Mouse (Mus musculus): ENCODE measurements around the gene Rsbn1l. TPM values are rescaled to one million over a fixed set of nuclear protein-coding genes. Genes with fewer than 3 reads are reported as not detected.

Rsbn1l gene
- polyA plus RNA-seq, 2 experiments = 5.9 to 8.0 TPM

GRCm38 (mm10) chr5:20942523-20942922 lies 13.7 kb downstream of the Rsbn1l start:
- Histone ChIP-seq H3K9me3 (ENCODE audit: control insufficient read depth, low read length) (no peaks in the 10 kb centered on the region), H3K4me2 (replicated peaks; ENCODE audit: low read depth, low read length, severe bottlenecking) (no peak overlapping the region), H3K9ac (ENCODE audit: low read depth, low read length, severe bottlenecking) (no peak overlapping the region), H3K36me3 (ENCODE audit: control insufficient read depth, insufficient read depth, low read length) (no peaks in the 10 kb centered on the region), H3K27ac (replicated peaks; ENCODE audit: low read depth, low read length) (no peak overlapping the region), H3K4me1 (ENCODE audit: control insufficient read depth, insufficient read depth, low read length) (no peaks in the 10 kb centered on the region), H3K4me3 (replicated peaks; ENCODE audit: low read length) (no peak overlapping the region), H3K27me3 (ENCODE audit: control insufficient read depth, insufficient read depth, low read length) (no peaks in the 10 kb centered on the region)
- DNase-seq (ENCODE audit: low spot score) = no peak
- no peak for ATAC-seq (ENCODE audit: low FRiP score, low read depth)
- no peak for TF ChIP-seq POLR2A (IDR thresholded peaks at IDR 0.05; ENCODE audit: borderline replicate concordance, extremely low read depth, insufficient read depth, insufficient read length)
- 92% methylated on average over 3 of the region's 3 CpGs for WGBS

- H3K4me1 ChIP-seq (ENCODE audit: control insufficient read depth, insufficient read depth, low read length) = no peaks in the 10 kb centered on the region
- no peak overlapping the region for H3K4me3 ChIP-seq (replicated peaks; ENCODE audit: low read length)
- ATAC-seq (ENCODE audit: low FRiP score, low read depth) (no peak), DNase-seq (ENCODE audit: low spot score) (peak; percentile 29)
- no peaks in the 10 kb centered on the region for H3K36me3 ChIP-seq (ENCODE audit: control insufficient read depth, insufficient read depth, low read length)
- 42% methylated on average over 5 of the region's 5 CpGs for WGBS
- H3K9me3 ChIP-seq (ENCODE audit: control insufficient read depth, low read length) = no peaks in the 10 kb centered on the region
- no peak for TF ChIP-seq POLR2A (IDR thresholded peaks at IDR 0.05; ENCODE audit: borderline replicate concordance, extremely low read depth, insufficient read depth, insufficient read length)
- no peak overlapping the region for H3K4me2 ChIP-seq (replicated peaks; ENCODE audit: low read depth, low read length, severe bottlenecking)
- H3K27me3 ChIP-seq (ENCODE audit: control insufficient read depth, insufficient read depth, low read length) = no peaks in the 10 kb centered on the region
- H3K27ac ChIP-seq (replicated peaks; ENCODE audit: low read depth, low read length) = no peak overlapping the region
- H3K9ac ChIP-seq (ENCODE audit: low read depth, low read length, severe bottlenecking) = no peak overlapping the region
These were observed 15.0 kb downstream of the Rsbn1l start for GRCm38 (mm10) chr5:20941205-20941604.

DNA sequence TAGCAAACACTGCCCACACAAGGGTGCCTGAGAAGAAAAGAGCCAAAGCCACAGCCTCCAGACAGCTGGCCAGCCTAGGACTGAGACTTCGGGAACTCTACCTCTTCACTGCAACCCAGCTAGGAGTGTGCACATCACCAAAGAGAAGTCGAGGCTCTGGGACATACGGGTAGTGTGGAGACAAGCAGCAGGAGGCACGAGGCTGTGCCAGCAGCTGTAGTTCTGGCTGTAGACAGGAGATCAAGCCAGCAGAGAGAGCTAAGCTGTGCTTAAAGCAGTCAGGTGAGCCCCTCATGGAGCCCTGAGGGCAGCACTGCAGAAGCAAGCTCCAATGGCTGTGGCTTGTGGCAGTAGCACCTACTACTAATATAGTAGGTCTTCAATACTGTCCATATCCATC lies 15.5 kb downstream of the Rsbn1l start:
- Histone ChIP-seq H3K4me2 (replicated peaks; ENCODE audit: low read depth, low read length, severe bottlenecking) (no peak overlapping the region), H3K27me3 (ENCODE audit: control insufficient read depth, insufficient read depth, low read length) (no peaks in the 10 kb centered on the region), H3K36me3 (ENCODE audit: control insufficient read depth, insufficient read depth, low read length) (no peaks in the 10 kb centered on the region), H3K9me3 (ENCODE audit: control insufficient read depth, low read length) (no peaks in the 10 kb centered on the region), H3K4me3 (replicated peaks; ENCODE audit: low read length) (no peak overlapping the region), H3K4me1 (ENCODE audit: control insufficient read depth, insufficient read depth, low read length) (no peaks in the 10 kb centered on the region), H3K9ac (ENCODE audit: low read depth, low read length, severe bottlenecking) (no peak overlapping the region), H3K27ac (replicated peaks; ENCODE audit: low read depth, low read length) (no peak overlapping the region)
- ATAC-seq (ENCODE audit: low FRiP score, low read depth) (no peak), DNase-seq (ENCODE audit: low spot score) (no peak)
- TF ChIP-seq POLR2A (IDR thresholded peaks at IDR 0.05; ENCODE audit: borderline replicate concordance, extremely low read depth, insufficient read depth, insufficient read length) = no peak
- WGBS = 84% methylated on average over 4 of the region's 4 CpGs

DNA sequence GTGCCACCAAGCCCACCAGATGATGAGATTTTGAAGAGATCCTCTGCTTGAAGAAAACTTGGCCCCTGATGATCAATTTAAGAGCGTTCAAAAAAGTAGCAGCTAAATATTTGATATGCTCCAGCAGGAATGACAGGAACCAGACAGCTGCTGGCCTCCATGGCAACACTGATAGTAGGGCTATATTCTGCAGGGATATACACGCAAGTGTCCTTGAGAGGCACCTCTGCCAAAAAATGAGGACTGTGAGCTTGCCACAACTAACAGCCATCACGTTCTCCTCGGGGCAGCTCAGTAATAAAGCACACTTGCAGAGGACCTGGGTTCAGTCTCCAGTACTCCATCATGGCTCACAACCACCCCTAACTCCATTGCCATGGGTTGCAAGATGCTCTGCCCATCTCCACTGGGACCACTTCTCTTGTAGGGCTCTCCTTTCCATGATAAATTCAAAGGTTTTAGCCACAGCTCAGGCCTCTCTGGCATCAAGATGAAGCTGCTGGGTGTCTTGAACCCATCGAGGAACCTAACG lies 16.1 kb downstream of the Rsbn1l start:
- Histone ChIP-seq H3K9ac (ENCODE audit: low read depth, low read length, severe bottlenecking) (no peak overlapping the region), H3K4me2 (replicated peaks; ENCODE audit: low read depth, low read length, severe bottlenecking) (no peak overlapping the region), H3K36me3 (ENCODE audit: control insufficient read depth, insufficient read depth, low read length) (no peaks in the 10 kb centered on the region), H3K4me3 (replicated peaks; ENCODE audit: low read length) (no peak overlapping the region), H3K9me3 (ENCODE audit: control insufficient read depth, low read length) (no peaks in the 10 kb centered on the region), H3K27ac (replicated peaks; ENCODE audit: low read depth, low read length) (no peak overlapping the region), H3K4me1 (ENCODE audit: control insufficient read depth, insufficient read depth, low read length) (no peaks in the 10 kb centered on the region), H3K27me3 (ENCODE audit: control insufficient read depth, insufficient read depth, low read length) (no peaks in the 10 kb centered on the region)
- TF ChIP-seq POLR2A (IDR thresholded peaks at IDR 0.05; ENCODE audit: borderline replicate concordance, extremely low read depth, insufficient read depth, insufficient read length) = no peak
- WGBS = 88% methylated on average over 6 of the region's 6 CpGs
- ATAC-seq (ENCODE audit: low FRiP score, low read depth) (no peak), DNase-seq (ENCODE audit: low spot score) (no peak)

DNA sequence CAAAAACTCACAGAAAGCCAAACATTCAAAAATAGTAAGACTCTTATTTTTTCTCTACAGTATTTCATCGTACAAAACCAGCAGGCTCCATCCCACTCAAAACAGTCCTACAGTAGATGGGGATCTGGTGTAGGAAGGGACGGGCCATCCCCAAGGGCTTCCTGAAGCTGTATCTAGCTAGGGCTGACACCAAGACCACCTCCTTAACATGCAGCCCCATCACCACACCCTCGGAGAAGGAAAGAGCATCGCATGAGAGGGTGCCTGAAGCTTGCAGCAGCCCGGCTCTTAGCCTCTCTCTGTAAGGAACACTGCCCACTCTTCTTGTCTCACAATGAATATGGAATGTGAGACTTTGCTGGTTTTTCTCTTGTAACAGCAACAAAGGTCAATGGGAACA lies 17.7 kb downstream of the Rsbn1l start:
- no peak for DNase-seq (ENCODE audit: low spot score)
- no peak overlapping the region for H3K4me3 ChIP-seq (replicated peaks; ENCODE audit: low read length)

GRCm38 (mm10) chr5:20935934-20936333 lies 20.3 kb downstream of the Rsbn1l start:
- Histone ChIP-seq H3K4me1 (ENCODE audit: control insufficient read depth, insufficient read depth, low read length) (no peaks in the 10 kb centered on the region), H3K27me3 (ENCODE audit: control insufficient read depth, insufficient read depth, low read length) (no peaks in the 10 kb centered on the region), H3K9me3 (ENCODE audit: control insufficient read depth, low read length) (no peaks in the 10 kb centered on the region), H3K9ac (ENCODE audit: low read depth, low read length, severe bottlenecking) (no peak overlapping the region), H3K27ac (replicated peaks; ENCODE audit: low read depth, low read length) (no peak overlapping the region), H3K36me3 (ENCODE audit: control insufficient read depth, insufficient read depth, low read length) (no peaks in the 10 kb centered on the region), H3K4me3 (replicated peaks; ENCODE audit: low read length) (no peak overlapping the region), H3K4me2 (replicated peaks; ENCODE audit: low read depth, low read length, severe bottlenecking) (no peak overlapping the region)
- no peak for ATAC-seq (ENCODE audit: low FRiP score, low read depth)
- no peak for DNase-seq (ENCODE audit: low spot score)
- 57% methylated on average over 5 of the region's 5 CpGs for WGBS
- no peak for TF ChIP-seq POLR2A (IDR thresholded peaks at IDR 0.05; ENCODE audit: borderline replicate concordance, extremely low read depth, insufficient read depth, insufficient read length)

More for the DNA sequence above, 17.7 kb downstream of the Rsbn1l start:
- Histone ChIP-seq H3K27me3 (ENCODE audit: control insufficient read depth, insufficient read depth, low read length) (no peaks in the 10 kb centered on the region), H3K27ac (replicated peaks; ENCODE audit: low read depth, low read length) (no peak overlapping the region), H3K9ac (ENCODE audit: low read depth, low read length, severe bottlenecking) (no peak overlapping the region), H3K36me3 (ENCODE audit: control insufficient read depth, insufficient read depth, low read length) (no peaks in the 10 kb centered on the region), H3K9me3 (ENCODE audit: control insufficient read depth, low read length) (no peaks in the 10 kb centered on the region), H3K4me1 (ENCODE audit: control insufficient read depth, insufficient read depth, low read length) (no peaks in the 10 kb centered on the region), H3K4me2 (replicated peaks; ENCODE audit: low read depth, low read length, severe bottlenecking) (no peak overlapping the region)
- TF ChIP-seq POLR2A (IDR thresholded peaks at IDR 0.05; ENCODE audit: borderline replicate concordance, extremely low read depth, insufficient read depth, insufficient read length) = no peak
- no peak for ATAC-seq (ENCODE audit: low FRiP score, low read depth)
- WGBS = 83% methylated on average over 5 of the region's 5 CpGs
